Mouse (Mus musculus) hindbrain, embryonic 10.5 days (tissue): ENCODE measurements at regions not wholly inside any gene's neighbourhood (a gene's known extent, or its start where the extent isn't known, plus 50 kb on each side); places are given as distances from the start of the nearest gene placed in this dataset.

Experiments
- DNase-seq: peaks from one replicate; pipeline ENCODE4 v3.0.0-alpha.2; 2017; ENCODE audit warnings: low spot score
- H3K27ac ChIP-seq: fragments of 300-500 bp; sonication (generic); 2 replicates; pipeline ENCODE4 v1.5.1; 2016; ENCODE audit warnings: mild to moderate bottlenecking, moderate library complexity
- H3K27me3 ChIP-seq: fragments of 300-500 bp; sonication (generic); 2 replicates; pipeline ENCODE4 v1.6.1; 2016; ENCODE audit warnings: mild to moderate bottlenecking; ENCODE audit not compliant: poor library complexity, insufficient read depth, severe bottlenecking
- H3K36me3 ChIP-seq: fragments of 300-500 bp; sonication (generic); 2 replicates; pipeline ENCODE4 v1.6.1; 2016; ENCODE audit warnings: mild to moderate bottlenecking, moderate library complexity
- H3K4me1 ChIP-seq: fragments of 300-500 bp; sonication (generic); replicated peaks from 2 replicates; pipeline ENCODE4 v1.6.1; 2016; ENCODE audit warnings: mild to moderate bottlenecking
- H3K4me3 ChIP-seq: fragments of 300-500 bp; sonication (generic); 2 replicates; pipeline ENCODE4 v1.5.1; 2016; ENCODE audit warnings: mild to moderate bottlenecking, moderate library complexity
- H3K9me3 ChIP-seq: fragments of 300-500 bp; sonication (generic); 2 replicates; pipeline ENCODE4 v1.6.1; 2016; ENCODE audit warnings: mild to moderate bottlenecking, moderate library complexity
- WGBS: fragments of 180-500 bp; shearing (Covaris S2); methylation state at CpG from one replicate; pipeline ENCODE4 v1.1.7; 2016; 5-methylcytosine and 5-hydroxymethylcytosine counted together

DNA sequence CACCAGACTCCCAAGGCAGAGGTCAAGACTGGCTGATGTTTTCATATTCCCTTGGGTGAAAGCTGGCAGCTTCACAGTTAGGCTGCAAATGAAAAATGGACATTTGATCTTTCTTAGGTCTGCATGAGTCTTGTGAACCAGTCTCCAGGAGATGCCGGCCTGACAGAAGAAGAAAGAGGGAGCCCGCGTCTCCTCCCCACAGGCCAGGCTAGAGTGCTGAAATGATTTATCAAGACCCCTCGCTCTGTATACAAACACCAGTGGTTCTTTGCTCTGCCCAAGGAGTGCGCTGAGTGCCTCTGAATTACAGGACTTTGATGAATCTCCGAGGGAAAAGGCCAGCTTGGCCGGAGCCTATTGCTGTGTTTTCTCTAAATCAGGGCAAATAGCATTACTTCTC is 355.7 kb downstream of the Adra2a start:
- no peaks in the 10 kb centered on the region for H3K27me3 ChIP-seq
- 69% methylated on average over 7 of the region's 7 CpGs for WGBS
- no peaks in the 10 kb centered on the region for H3K9me3 ChIP-seq
- H3K36me3 ChIP-seq = no peaks in the 10 kb centered on the region
- DNase-seq = peak; percentile 27
- no peaks in the 10 kb centered on the region for H3K4me1 ChIP-seq
- H3K27ac ChIP-seq = no peak overlapping the region
- H3K4me3 ChIP-seq = no peak overlapping the region

GRCm38 (mm10) chr19:54407904-54408303 is 364.0 kb downstream of the Adra2a start:
- no peaks in the 10 kb centered on the region for H3K27me3 ChIP-seq
- H3K4me3 ChIP-seq = no peak overlapping the region
- no peaks in the 10 kb centered on the region for H3K4me1 ChIP-seq
- no peak overlapping the region for H3K27ac ChIP-seq
- no peaks in the 10 kb centered on the region for H3K9me3 ChIP-seq
- no peak for DNase-seq
- 88% methylated on average over 4 of the region's 4 CpGs for WGBS
- no peaks in the 10 kb centered on the region for H3K36me3 ChIP-seq

DNA sequence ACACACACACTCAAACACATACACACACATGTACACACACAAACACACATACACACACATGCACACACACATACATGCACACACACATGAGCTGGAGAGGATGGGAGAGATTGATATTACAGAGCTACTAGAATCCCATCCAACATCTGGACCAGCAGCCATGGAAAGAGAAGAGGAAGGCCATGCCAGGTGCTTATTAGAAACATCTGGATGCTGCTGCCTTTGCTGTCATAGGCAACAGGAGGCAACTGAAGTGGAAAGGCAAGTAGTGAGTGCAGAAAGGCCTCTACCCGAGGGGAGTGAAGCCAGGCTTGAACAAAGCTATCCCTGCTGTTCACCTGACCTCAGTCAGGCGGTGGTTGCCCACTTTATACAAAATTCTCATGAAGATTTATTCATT is 385.1 kb downstream of the Adra2a start:
- Histone ChIP-seq H3K4me1 (no peaks in the 10 kb centered on the region), H3K9me3 (peaks cover 11% of the 10 kb centered on the region), H3K4me3 (no peak overlapping the region), H3K27ac (no peak overlapping the region), H3K36me3 (no peaks in the 10 kb centered on the region), H3K27me3 (no peaks in the 10 kb centered on the region)
- 56% methylated on average over 2 of the region's 2 CpGs for WGBS
- DNase-seq = peak; percentile 10

- H3K4me3 ChIP-seq = no peak overlapping the region
- DNase-seq = no peak
- H3K36me3 ChIP-seq = no peaks in the 10 kb centered on the region
- H3K4me1 ChIP-seq = no peaks in the 10 kb centered on the region
- H3K27ac ChIP-seq = no peak overlapping the region
- no peaks in the 10 kb centered on the region for H3K27me3 ChIP-seq
- no peaks in the 10 kb centered on the region for H3K9me3 ChIP-seq
- 87% methylated on average over 2 of the region's 2 CpGs for WGBS
Observed at GRCm38 (mm10) chr19:54440713-54441112, 396.8 kb downstream of the Adra2a start.

DNA sequence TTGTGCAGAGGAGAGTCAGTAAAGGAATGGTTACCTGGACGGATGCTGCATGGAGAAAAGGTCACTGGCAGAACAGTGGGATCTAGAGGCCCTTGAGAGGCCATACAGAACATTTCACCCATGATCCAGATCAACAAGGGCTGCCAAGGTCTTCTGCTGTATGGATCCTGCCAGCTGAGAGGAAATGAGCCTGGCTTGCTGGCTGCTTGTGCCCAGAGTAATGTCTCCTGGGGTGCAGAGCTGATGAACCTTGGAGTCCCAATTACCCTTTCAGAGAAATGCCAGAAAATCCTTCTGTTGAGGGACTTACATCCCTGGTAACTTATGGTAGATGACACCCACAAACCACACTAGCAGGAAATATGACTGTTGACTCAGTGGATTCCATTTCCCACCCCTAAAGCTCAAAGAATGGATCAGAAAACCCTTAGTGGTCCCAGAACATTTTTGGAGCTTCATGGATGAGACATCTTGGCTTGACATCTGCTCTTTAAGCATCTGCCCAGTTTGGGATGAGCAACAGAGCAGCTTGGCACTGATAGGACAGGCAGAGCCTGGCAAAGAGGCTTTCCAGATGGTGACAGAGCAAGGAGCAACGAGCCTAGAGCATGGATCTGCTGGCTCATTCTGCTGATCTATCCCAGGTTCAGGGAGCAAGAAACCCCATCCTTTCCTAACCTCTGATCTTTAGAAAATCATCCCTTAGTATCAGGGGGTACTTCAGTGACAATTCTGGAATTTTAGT is 416.6 kb downstream of the Adra2a start:
- no peak for DNase-seq
- H3K27me3 ChIP-seq = no peaks in the 10 kb centered on the region
- H3K36me3 ChIP-seq = no peaks in the 10 kb centered on the region
- no peak overlapping the region for H3K27ac ChIP-seq
- 71% methylated on average over 2 of the region's 2 CpGs for WGBS
- H3K4me1 ChIP-seq = no peaks in the 10 kb centered on the region
- H3K4me3 ChIP-seq = no peak overlapping the region
- no peaks in the 10 kb centered on the region for H3K9me3 ChIP-seq

GRCm38 (mm10) chr19:54462480-54462879 is 418.5 kb downstream of the Adra2a start:
- DNase-seq = no peak
- Histone ChIP-seq H3K27ac (no peak overlapping the region), H3K27me3 (no peaks in the 10 kb centered on the region), H3K9me3 (no peaks in the 10 kb centered on the region), H3K4me1 (no peaks in the 10 kb centered on the region), H3K4me3 (no peak overlapping the region), H3K36me3 (no peaks in the 10 kb centered on the region)
- WGBS = 90% methylated on average over 2 of the region's 2 CpGs

DNA sequence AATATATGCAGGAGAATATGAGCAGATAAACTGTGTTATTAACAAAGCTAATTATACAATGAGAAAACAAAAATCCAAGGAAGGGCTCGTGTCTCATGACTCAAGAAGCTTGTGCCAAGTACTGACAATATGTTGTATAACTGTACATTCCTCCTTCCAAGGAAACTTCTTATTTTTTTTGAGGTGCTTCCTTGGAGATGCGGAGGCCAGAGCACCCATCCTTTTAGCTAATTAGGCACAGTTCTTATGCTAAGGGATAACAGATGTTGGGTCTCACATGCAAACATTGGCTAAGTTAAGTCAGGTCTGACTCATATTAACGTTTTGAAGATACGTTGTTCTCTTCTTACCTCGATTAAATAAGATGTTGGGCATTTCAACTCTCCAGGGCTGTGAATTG is 426.1 kb downstream of the Adra2a start:
- Histone ChIP-seq H3K4me1 (no peaks in the 10 kb centered on the region), H3K27ac (no peak overlapping the region), H3K27me3 (no peaks in the 10 kb centered on the region), H3K36me3 (no peaks in the 10 kb centered on the region), H3K4me3 (no peak overlapping the region), H3K9me3 (no peaks in the 10 kb centered on the region)
- DNase-seq = no peak
- WGBS = 84% methylated on average over 5 of the region's 5 CpGs

- Histone ChIP-seq H3K27ac (no peak overlapping the region), H3K36me3 (no peaks in the 10 kb centered on the region), H3K27me3 (no peaks in the 10 kb centered on the region), H3K9me3 (no peaks in the 10 kb centered on the region), H3K4me1 (no peaks in the 10 kb centered on the region), H3K4me3 (no peak overlapping the region)
- no peak for DNase-seq
- WGBS = 74% methylated on average over 3 of the region's 3 CpGs
Observed at GRCm38 (mm10) chr19:54498066-54498465, 454.1 kb downstream of the Adra2a start.

DNA sequence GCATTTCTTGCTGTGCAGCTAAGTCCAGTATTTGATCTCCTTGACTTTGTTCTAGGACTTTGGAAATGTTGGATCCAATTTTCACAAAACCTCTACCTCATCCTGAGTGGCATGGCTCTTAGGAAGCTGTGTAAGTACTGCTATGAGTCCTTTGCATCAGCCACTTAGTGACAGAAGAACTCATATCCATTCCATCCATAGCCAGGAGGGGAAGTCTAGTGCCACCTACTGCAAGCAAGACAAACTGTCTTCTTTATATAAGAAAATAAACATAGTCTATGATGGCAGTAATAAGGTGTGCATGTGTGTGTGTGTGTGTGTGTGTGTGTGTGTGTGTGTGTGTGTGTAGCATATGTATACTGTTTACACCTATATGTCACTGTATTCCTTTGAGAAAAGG is 489.9 kb downstream of the Adra2a start:
- no peak for DNase-seq
- H3K9me3 ChIP-seq = no peaks in the 10 kb centered on the region
- H3K4me3 ChIP-seq = no peak overlapping the region
- H3K36me3 ChIP-seq = no peaks in the 10 kb centered on the region
- no peaks in the 10 kb centered on the region for H3K4me1 ChIP-seq
- H3K27ac ChIP-seq = no peak overlapping the region
- H3K27me3 ChIP-seq = no peaks in the 10 kb centered on the region

GRCm38 (mm10) chr19:54555351-54555750 is 511.4 kb downstream of the Adra2a start:
- Histone ChIP-seq H3K27ac (no peak overlapping the region), H3K27me3 (no peaks in the 10 kb centered on the region), H3K36me3 (no peaks in the 10 kb centered on the region), H3K4me1 (no peaks in the 10 kb centered on the region), H3K4me3 (no peak overlapping the region), H3K9me3 (no peaks in the 10 kb centered on the region)
- WGBS = 88% methylated on average over 3 of the region's 3 CpGs
- DNase-seq = no peak

DNA sequence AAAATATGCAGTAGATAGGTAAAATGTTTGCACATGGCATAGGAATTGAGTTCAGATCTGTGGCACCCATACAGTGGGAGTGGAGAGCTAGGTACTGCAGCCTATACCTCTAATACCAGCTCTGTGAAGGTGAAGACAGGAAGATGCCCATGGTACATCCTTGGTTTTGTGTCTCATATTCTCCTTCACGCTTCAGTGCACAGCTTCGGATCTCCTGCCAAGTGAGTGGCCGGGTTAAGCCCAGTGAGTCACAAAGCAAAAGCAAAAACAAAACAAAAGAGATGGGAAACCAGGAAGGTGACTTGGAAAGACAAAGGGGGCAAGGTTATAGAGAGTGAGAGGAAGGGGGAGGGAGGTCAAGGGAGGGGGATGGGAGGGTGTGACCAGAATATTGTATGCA is 514.0 kb downstream of the Adra2a start:
- Histone ChIP-seq H3K4me3 (no peak overlapping the region), H3K4me1 (no peaks in the 10 kb centered on the region), H3K27ac (no peak overlapping the region), H3K36me3 (no peaks in the 10 kb centered on the region), H3K9me3 (no peaks in the 10 kb centered on the region), H3K27me3 (no peaks in the 10 kb centered on the region)
- WGBS = 50% methylated on average over 3 of the region's 3 CpGs
- DNase-seq = no peak

DNA sequence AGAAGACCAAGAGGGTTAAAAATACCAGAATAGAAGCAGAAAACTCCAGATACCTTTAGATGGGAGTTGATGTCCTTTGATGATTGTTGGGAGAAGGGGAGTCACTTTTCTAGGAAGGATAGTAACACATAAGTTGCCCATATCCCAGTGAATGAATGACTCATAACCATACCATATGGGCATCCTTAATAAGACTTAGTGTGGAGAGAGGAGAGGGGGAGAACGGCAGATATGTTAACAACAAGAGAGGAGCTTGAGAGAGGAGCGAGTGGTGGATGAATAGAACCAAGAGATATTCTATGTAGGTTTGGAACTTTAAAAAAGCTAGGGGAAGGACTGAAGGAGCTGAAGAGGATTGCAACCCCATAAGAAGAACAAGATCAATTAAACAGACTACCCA is 539.6 kb downstream of the Adra2a start:
- DNase-seq = no peak
- H3K4me3 ChIP-seq = no peak overlapping the region
- H3K36me3 ChIP-seq = no peaks in the 10 kb centered on the region
- H3K27me3 ChIP-seq = no peaks in the 10 kb centered on the region
- no peaks in the 10 kb centered on the region for H3K4me1 ChIP-seq
- no peak overlapping the region for H3K27ac ChIP-seq
- WGBS = 94% methylated on average over 2 of the region's 2 CpGs
- no peaks in the 10 kb centered on the region for H3K9me3 ChIP-seq

DNA sequence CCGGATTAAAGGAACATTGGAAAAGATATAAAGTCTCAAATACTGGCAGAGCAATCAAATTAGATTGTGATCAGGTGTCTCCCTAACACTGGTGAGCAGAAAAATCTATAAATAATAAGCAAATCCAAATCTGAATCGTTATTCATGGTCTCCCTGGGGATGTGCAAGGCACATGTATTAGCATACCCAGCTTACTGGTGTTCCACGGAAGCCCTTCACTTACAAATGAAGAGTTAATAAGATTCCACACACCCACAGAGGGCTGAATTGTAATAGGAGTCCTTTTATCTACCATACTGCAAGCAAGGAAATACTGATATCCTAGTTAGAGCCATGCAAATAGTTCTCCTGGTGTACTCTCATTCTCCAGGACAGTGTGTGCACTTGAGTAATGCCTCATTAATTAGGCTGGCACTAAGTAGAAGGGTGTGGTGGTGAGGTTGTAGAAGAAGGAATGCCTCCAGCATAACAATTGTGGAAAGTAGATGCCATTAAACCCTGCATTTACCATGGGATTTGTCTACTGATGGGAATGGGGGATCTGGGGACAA is 540.8 kb downstream of the Adra2a start:
- WGBS = 76% methylated on average over 3 of the region's 3 CpGs

GRCm38 (mm10) chr19:54585326-54585725 is 541.4 kb downstream of the Adra2a start:
- Histone ChIP-seq H3K4me3 (no peak overlapping the region), H3K27me3 (no peaks in the 10 kb centered on the region), H3K9me3 (no peaks in the 10 kb centered on the region), H3K4me1 (no peaks in the 10 kb centered on the region), H3K36me3 (no peaks in the 10 kb centered on the region), H3K27ac (no peak overlapping the region)
- WGBS = 76% methylated on average over 1 of the region's 1 CpGs
- no peak for DNase-seq

More for the DNA sequence above, 540.8 kb downstream of the Adra2a start:
- no peak overlapping the region for H3K27ac ChIP-seq
- no peaks in the 10 kb centered on the region for H3K36me3 ChIP-seq
- H3K9me3 ChIP-seq = no peaks in the 10 kb centered on the region
- H3K27me3 ChIP-seq = no peaks in the 10 kb centered on the region
- DNase-seq = no peak
- no peak overlapping the region for H3K4me3 ChIP-seq
- no peaks in the 10 kb centered on the region for H3K4me1 ChIP-seq
